Mouse (Mus musculus) forebrain, embryonic 14.5 days (tissue): ENCODE results near the gene Fam133b. TPM values are rescaled to one million over a fixed set of nuclear protein-coding genes. Genes with fewer than 3 reads are reported as not detected.

Experiments
- ATAC-seq: fragments of 200-750 bp; cut with Nextera tagmentation; 2 replicates; pipeline ENCODE4 v1.8.0; 2017; ENCODE audit warnings: mild to moderate bottlenecking, moderate library complexity
- DNase-seq: peaks from one replicate; pipeline ENCODE4 v3.0.0-alpha.2; 2015; ENCODE audit warnings: low spot score
- H3K27ac ChIP-seq: fragments of 300-500 bp; sonication (generic); 2 replicates; pipeline ENCODE4 v1.5.1; 2014; ENCODE audit warnings: low read depth, mild to moderate bottlenecking, control low read depth, low read length, moderate library complexity
- H3K27me3 ChIP-seq: fragments of 300-500 bp; sonication (generic); replicated peaks from 2 replicates; pipeline ENCODE4 v1.6.1; 2014; ENCODE audit warnings: low read length, control low read depth, mixed read lengths; ENCODE audit not compliant: control insufficient read depth, insufficient read depth
- H3K36me3 ChIP-seq: fragments of 300-500 bp; sonication (generic); 2 replicates; pipeline ENCODE4 v1.6.1; 2014; ENCODE audit warnings: low read length, control low read depth; ENCODE audit not compliant: control insufficient read depth, insufficient read depth
- H3K4me1 ChIP-seq: fragments of 300-500 bp; sonication (generic); 2 replicates; pipeline ENCODE4 v1.6.1; 2014; ENCODE audit warnings: antibody characterized with exemption, low read length, control low read depth; ENCODE audit not compliant: control insufficient read depth, insufficient read depth
- H3K4me2 ChIP-seq: fragments of 300-500 bp; sonication (generic); 2 replicates; pipeline ENCODE4 v1.6.1; 2014; ENCODE audit warnings: mild to moderate bottlenecking, control low read depth, low read length
- H3K4me3 ChIP-seq: fragments of 300-500 bp; sonication (generic); 2 replicates; pipeline ENCODE4 v1.5.1; 2014; ENCODE audit warnings: low read depth, low read length, control low read depth
- H3K9ac ChIP-seq: fragments of 300-500 bp; sonication (generic); 2 replicates; pipeline ENCODE4 v1.6.1; 2014; ENCODE audit warnings: mild to moderate bottlenecking, low read length, control low read depth, moderate library complexity
- H3K9me3 ChIP-seq: fragments of 300-500 bp; sonication (generic); replicated peaks from 2 replicates; pipeline ENCODE4 v1.6.1; 2016; ENCODE audit warnings: low read length, control low read depth, mixed read lengths; ENCODE audit not compliant: control insufficient read depth
- WGBS: fragments of 180-500 bp; shearing (Covaris S2); extraction: QIAGEN DNeasy Blood & Tissue Kit; methylation state at CpG from one replicate; pipeline ENCODE4 v1.1.7; 2014; 5-methylcytosine and 5-hydroxymethylcytosine counted together
- polyA plus RNA-seq: library from polyadenylated mRNA; unstranded; fragments of >200 nt; fragmentation: Nextera tagmentation; extraction: Ambion mirVana; gene quantifications from 2 replicates; pipeline ENCODE4 v1.2.1, GENCODE M21; 2014

Fam133b gene
- polyA plus RNA-seq, 1 experiment from 2014 or later = 26.9 TPM

- Histone ChIP-seq H3K9me3 (no peaks in the 10 kb centered on the region), H3K4me2 (no peak overlapping the region), H3K4me3 (no peak overlapping the region), H3K9ac (no peak overlapping the region), H3K4me1 (no peaks in the 10 kb centered on the region), H3K36me3 (peaks cover 94% of the 10 kb centered on the region), H3K27ac (no peak overlapping the region), H3K27me3 (no peaks in the 10 kb centered on the region)
- DNase-seq (no peak), ATAC-seq (no peak)
- 94% methylated on average over 2 of the region's 2 CpGs for WGBS
Measured at GRCm38 (mm10) chr5:3574825-3575224, 31.2 kb downstream of the Fam133b start.

GRCm38 (mm10) chr5:3577939-3578338 is 34.3 kb downstream of the Fam133b start:
- Histone ChIP-seq H3K4me1 (no peaks in the 10 kb centered on the region), H3K4me2 (no peak overlapping the region), H3K27ac (no peak overlapping the region), H3K4me3 (no peak overlapping the region), H3K27me3 (no peaks in the 10 kb centered on the region), H3K9ac (no peak overlapping the region), H3K36me3 (peaks cover 92% of the 10 kb centered on the region), H3K9me3 (no peaks in the 10 kb centered on the region)
- 97% methylated on average over 2 of the region's 2 CpGs for WGBS
- ATAC-seq (no peak), DNase-seq (no peak)

- Histone ChIP-seq H3K9ac (no peak overlapping the region), H3K4me1 (no peaks in the 10 kb centered on the region), H3K27me3 (no peaks in the 10 kb centered on the region), H3K4me3 (no peak overlapping the region), H3K4me2 (no peak overlapping the region), H3K36me3 (peaks cover 92% of the 10 kb centered on the region), H3K27ac (no peak overlapping the region), H3K9me3 (no peaks in the 10 kb centered on the region)
- DNase-seq (no peak), ATAC-seq (no peak)
- WGBS = 96% methylated on average over 7 of the region's 7 CpGs
Measured at GRCm38 (mm10) chr5:3579066-3579465, 35.4 kb downstream of the Fam133b start.

- WGBS = under 1% methylated on average over 49 of the region's 50 CpGs
- DNase-seq (peak; percentile 99), ATAC-seq (peak; percentile 99)
- Histone ChIP-seq H3K4me3 (peak within 1 kb of the TSS; percentile 85), H3K9ac (peak within 1 kb of the TSS; percentile 80), H3K4me1 (peaks cover 9% of the 10 kb centered on the region), H3K9me3 (no peaks in the 10 kb centered on the region), H3K36me3 (peaks cover 12% of the 10 kb centered on the region), H3K27ac (peak within 1 kb of the TSS; percentile 33; the same call in 1 of the 2 replicates), H3K27me3 (no peaks in the 10 kb centered on the region), H3K4me2 (peak within 1 kb of the TSS; percentile 70)
Measured at GRCm38 (mm10) chr5:3595693-3596398, 52.2 kb downstream of the Fam133b start, which contains the start of gene Pex1. TSS of gene Pex1 (plus strand) at chr5:3596066.

GRCm38 (mm10) chr5:3596399-3596766 is 52.8 kb downstream of the Fam133b start, which contains the start of gene Rbm48:
TSS of gene Rbm48 (minus strand) at chr5:3596585.
- H3K9ac ChIP-seq = peak within 1 kb of the TSS; percentile 80

GRCm38 (mm10) chr5:3597171-3597570 is 53.5 kb downstream of the Fam133b start:
- peaks cover 6% of the 10 kb centered on the region; the same call in 1 of the 2 replicates for H3K36me3 ChIP-seq
- H3K27me3 ChIP-seq = no peaks in the 10 kb centered on the region
- DNase-seq (no peak), ATAC-seq (no peak)
- no peaks in the 10 kb centered on the region for H3K9me3 ChIP-seq
- peak overlapping the region; percentile 85 for H3K4me3 ChIP-seq
- peak overlapping the region; percentile 70 for H3K4me2 ChIP-seq
- no peak overlapping the region for H3K27ac ChIP-seq
- H3K9ac ChIP-seq = peak overlapping the region; percentile 80; the same call in 1 of the 2 replicates
- H3K4me1 ChIP-seq = peaks cover 9% of the 10 kb centered on the region

More at GRCm38 (mm10) chr5:3596399-3596766, 52.8 kb downstream of the Fam133b start, which contains the start of gene Rbm48:
- H3K9me3 ChIP-seq = no peaks in the 10 kb centered on the region
- peaks cover 7% of the 10 kb centered on the region for H3K36me3 ChIP-seq
- H3K4me2 ChIP-seq = peak within 1 kb of the TSS; percentile 70
- DNase-seq (peak; percentile 82), ATAC-seq (peak; percentile 84)
- no peaks in the 10 kb centered on the region for H3K27me3 ChIP-seq
- 0% methylated on average over 31 of the region's 31 CpGs for WGBS
- H3K4me1 ChIP-seq = peaks cover 9% of the 10 kb centered on the region
- peak within 1 kb of the TSS; percentile 85 for H3K4me3 ChIP-seq
- peak within 1 kb of the TSS; percentile 33; the same call in 1 of the 2 replicates for H3K27ac ChIP-seq

GRCm38 (mm10) chr5:3598766-3599165 is 55.1 kb downstream of the Fam133b start:
- Histone ChIP-seq H3K4me3 (no peak overlapping the region), H3K9me3 (no peaks in the 10 kb centered on the region), H3K27me3 (no peaks in the 10 kb centered on the region), H3K4me1 (peaks cover 9% of the 10 kb centered on the region), H3K27ac (no peak overlapping the region), H3K36me3 (no peaks in the 10 kb centered on the region), H3K4me2 (no peak overlapping the region), H3K9ac (no peak overlapping the region)
- ATAC-seq = no peak
- 95% methylated on average over 5 of the region's 5 CpGs for WGBS
- no peak for DNase-seq

GRCm38 (mm10) chr5:3600298-3600697 is 56.7 kb downstream of the Fam133b start:
- 83% methylated on average over 1 of the region's 1 CpGs for WGBS
- no peak for DNase-seq
- no peak overlapping the region for H3K27ac ChIP-seq
- H3K4me2 ChIP-seq = no peak overlapping the region
- no peak for ATAC-seq
- no peaks in the 10 kb centered on the region for H3K9me3 ChIP-seq
- H3K4me1 ChIP-seq = peaks cover 4% of the 10 kb centered on the region
- H3K27me3 ChIP-seq = no peaks in the 10 kb centered on the region
- H3K36me3 ChIP-seq = peaks cover 4% of the 10 kb centered on the region; the same call in 1 of the 2 replicates
- H3K9ac ChIP-seq = no peak overlapping the region
- H3K4me3 ChIP-seq = no peak overlapping the region

- H3K36me3 ChIP-seq = peaks cover 9% of the 10 kb centered on the region
- peaks cover 2% of the 10 kb centered on the region; the same call in 1 of the 2 replicates for H3K4me1 ChIP-seq
- no peak overlapping the region for H3K9ac ChIP-seq
- 94% methylated on average over 3 of the region's 3 CpGs for WGBS
- H3K4me2 ChIP-seq = no peak overlapping the region
- H3K27ac ChIP-seq = no peak overlapping the region
- no peaks in the 10 kb centered on the region for H3K9me3 ChIP-seq
- DNase-seq = no peak
- H3K4me3 ChIP-seq = no peak overlapping the region
- ATAC-seq = no peak
- H3K27me3 ChIP-seq = no peaks in the 10 kb centered on the region
Measured at GRCm38 (mm10) chr5:3600790-3601189, 57.2 kb downstream of the Fam133b start.
